Mouse (Mus musculus) olfactory bulb, adult 2 months (tissue): ENCODE results near the gene Slc38a10.

ENCODE experiments used
- CTCF ChIP-seq: fragments of 200-500 bp; IDR thresholded peaks from 2 replicates; pipeline ENCODE4 v1.5.1; 2012; ENCODE audit warnings: low read depth, mild to moderate bottlenecking, low read length, moderate library complexity; ENCODE audit not compliant: insufficient read depth
- POLR2A ChIP-seq: fragments of 200-500 bp; IDR thresholded peaks from 2 replicates; pipeline ENCODE4 v1.6.1; 2012; ENCODE audit warnings: mild to moderate bottlenecking, low read depth, low read length, moderate library complexity; ENCODE audit not compliant: insufficient read depth

- no peak for TF ChIP-seq CTCF
- no peak for TF ChIP-seq POLR2A
Observed at GRCm38 (mm10) chr11:120161245-120161644, 10.1 kb upstream of the Slc38a10 start.
